Mouse (Mus musculus) embryonic facial prominence, embryonic 13.5 days (tissue): ENCODE data around the gene Mrps36. TPM values are rescaled to one million over a fixed set of nuclear protein-coding genes. Genes with fewer than 3 reads are reported as not detected.
A peak's percentile ranks its signal among the peaks of the same experiment; 100 is the strongest.
"Not testable (repeated sequence)": the region's sequence is repeated elsewhere in the genome, so short reads cannot be mapped to it uniquely, and the experiment has no call there.

Source experiments
- ATAC-seq: fragments of 200-750 bp; cut with Nextera tagmentation; 2 replicates; pipeline ENCODE4 v1.8.0; 2017; ENCODE audit warnings: low read depth; ENCODE audit not compliant: insufficient number of reproducible peaks, insufficient read depth, low FRiP score, low TSS enrichment
- H3K27ac ChIP-seq: fragments of 300-500 bp; sonication (generic); 2 replicates; pipeline ENCODE4 v1.5.1; 2015; ENCODE audit warnings: moderate library complexity, mild to moderate bottlenecking, inconsistent platforms
- H3K27me3 ChIP-seq: fragments of 300-500 bp; sonication (generic); 2 replicates; pipeline ENCODE4 v1.6.1; 2015; ENCODE audit warnings: mild to moderate bottlenecking, inconsistent platforms
- H3K36me3 ChIP-seq: fragments of 300-500 bp; sonication (generic); 2 replicates; pipeline ENCODE4 v1.6.1; 2015; ENCODE audit warnings: mild to moderate bottlenecking, inconsistent platforms
- H3K4me1 ChIP-seq: fragments of 300-500 bp; sonication (generic); 2 replicates; pipeline ENCODE4 v1.6.1; 2015; ENCODE audit warnings: inconsistent platforms
- H3K4me2 ChIP-seq: fragments of 300-500 bp; sonication (generic); 2 replicates; pipeline ENCODE4 v1.6.1; 2015; ENCODE audit warnings: moderate library complexity, mild to moderate bottlenecking, inconsistent platforms
- H3K4me3 ChIP-seq: fragments of 300-500 bp; sonication (generic); 2 replicates; pipeline ENCODE4 v1.5.1; 2015; ENCODE audit warnings: mild to moderate bottlenecking, inconsistent platforms
- H3K9ac ChIP-seq: fragments of 300-500 bp; sonication (generic); 2 replicates; pipeline ENCODE4 v1.6.1; 2015; ENCODE audit warnings: mild to moderate bottlenecking, inconsistent platforms
- H3K9me3 ChIP-seq: fragments of 300-500 bp; sonication (generic); 2 replicates; pipeline ENCODE4 v1.6.1; 2016; ENCODE audit warnings: inconsistent platforms
- WGBS: fragments of 180-500 bp; shearing (Covaris S2); methylation state at CpG from one replicate; pipeline ENCODE4 v1.1.7; 2015; ENCODE audit warnings: mixed read lengths; 5-methylcytosine and 5-hydroxymethylcytosine counted together
- polyA plus RNA-seq: library from polyadenylated mRNA; unstranded; fragments of >200 nt; fragmentation: Nextera tagmentation; extraction: Ambion mirVana; gene quantifications from 2 replicates; pipeline ENCODE4 v1.2.1, GENCODE M21; 2015

The Mrps36 gene
- polyA plus RNA-seq, 1 experiment from 2014 or later: 141 TPM

- peak; percentile 94 for ATAC-seq
- Histone ChIP-seq H3K36me3 (peaks cover 28% of the 10 kb centered on the region), H3K4me2 (peak within 1 kb of the TSS; percentile 68), H3K27ac (peak within 1 kb of the TSS; percentile 94), H3K9me3 (no peaks in the 10 kb centered on the region), H3K4me3 (peak within 1 kb of the TSS; percentile 93), H3K9ac (peak within 1 kb of the TSS; percentile 94), H3K4me1 (peaks cover 9% of the 10 kb centered on the region), H3K27me3 (no peaks in the 10 kb centered on the region)
- WGBS: 0% methylated on average over 19 of the region's 19 CpGs
Observed at GRCm38 (mm10) chr13:100730861-100731176, 13.6 kb downstream of the Mrps36 start, which contains the start of gene Cdk7. Cdk7 (minus strand) TSS chr13:100730939.

- WGBS: under 1% methylated on average over 30 of the region's 30 CpGs
- peaks cover 9% of the 10 kb centered on the region for H3K4me1 ChIP-seq
- H3K9ac ChIP-seq: peak overlapping the region; percentile 94
- no peaks in the 10 kb centered on the region for H3K27me3 ChIP-seq
- peak overlapping the region; percentile 94 for H3K27ac ChIP-seq
- ATAC-seq: no peak
- peak overlapping the region; percentile 68 for H3K4me2 ChIP-seq
- H3K4me3 ChIP-seq: peak overlapping the region; percentile 93
- peaks cover 28% of the 10 kb centered on the region for H3K36me3 ChIP-seq
- H3K9me3 ChIP-seq: no peaks in the 10 kb centered on the region
Observed at GRCm38 (mm10) chr13:100730153-100730860, 14.2 kb downstream of the Mrps36 start.

GRCm38 (mm10) chr13:100728530-100728929 is 15.9 kb downstream of the Mrps36 start:
- H3K27me3 ChIP-seq, H3K4me1 ChIP-seq, H3K4me3 ChIP-seq, ATAC-seq, H3K27ac ChIP-seq, H3K9ac ChIP-seq, H3K4me2 ChIP-seq, H3K9me3 ChIP-seq: not testable (repeated sequence)
- 90% methylated on average over 4 of the region's 4 CpGs for WGBS
- peaks cover 33% of the 10 kb centered on the region for H3K36me3 ChIP-seq

DNA sequence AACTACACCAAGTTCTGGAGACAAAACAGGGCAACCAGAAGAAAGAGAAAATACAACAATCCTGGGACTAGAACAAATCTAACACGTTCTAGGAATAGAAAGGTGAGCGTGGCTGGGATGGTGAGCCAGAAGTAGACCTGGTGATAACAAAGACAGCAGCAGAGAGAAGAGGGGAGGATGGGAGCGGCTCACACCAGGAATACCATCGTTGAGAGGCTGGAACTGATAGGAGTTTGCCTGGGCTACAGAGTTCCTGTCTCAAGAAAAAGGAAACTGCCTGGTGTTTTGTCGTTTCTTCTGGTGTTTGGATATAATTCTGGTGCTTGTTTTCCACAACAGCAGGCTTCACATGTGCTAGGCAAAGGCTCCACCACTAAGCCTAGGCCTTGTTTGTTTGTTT is 16.4 kb downstream of the Mrps36 start:
- ATAC-seq: no peak
- peaks cover 34% of the 10 kb centered on the region for H3K36me3 ChIP-seq

DNA sequence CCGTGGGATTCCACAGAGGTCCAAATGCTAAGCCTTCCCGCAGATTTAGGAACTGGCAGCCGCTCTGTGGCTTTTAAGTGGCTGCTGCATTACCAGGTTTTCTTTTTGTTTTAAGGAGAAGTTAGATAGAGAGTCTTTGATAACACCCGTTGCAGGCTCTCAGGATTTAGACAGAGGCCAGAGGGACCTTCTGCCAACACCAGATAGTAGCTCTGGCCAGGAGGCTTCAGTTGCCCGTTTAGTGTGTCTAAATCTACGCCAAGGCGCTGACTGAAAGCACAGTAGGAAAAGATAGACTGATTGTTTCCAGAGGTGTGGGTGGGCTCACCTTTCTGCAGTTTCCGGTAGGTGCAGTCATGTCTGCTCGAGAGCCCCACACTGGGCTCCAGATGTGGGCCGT is 19.3 kb downstream of the Mrps36 start:
- ATAC-seq: no peak
- Histone ChIP-seq H3K4me2 (no peak overlapping the region), H3K36me3 (peaks cover 57% of the 10 kb centered on the region)

More for the DNA sequence above, 16.4 kb downstream of the Mrps36 start:
- Histone ChIP-seq H3K9ac (no peak overlapping the region), H3K4me2 (no peak overlapping the region), H3K4me3 (no peak overlapping the region), H3K27me3 (no peaks in the 10 kb centered on the region), H3K9me3 (no peaks in the 10 kb centered on the region), H3K27ac (no peak overlapping the region), H3K4me1 (peaks cover 9% of the 10 kb centered on the region)
- WGBS: 92% methylated on average over 5 of the region's 5 CpGs

GRCm38 (mm10) chr13:100724051-100724754 is 20.3 kb downstream of the Mrps36 start:
- no peak for ATAC-seq
- H3K9ac ChIP-seq: no peak overlapping the region
- H3K9me3 ChIP-seq: no peaks in the 10 kb centered on the region
- H3K4me1 ChIP-seq: peaks cover 5% of the 10 kb centered on the region
- peaks cover 65% of the 10 kb centered on the region for H3K36me3 ChIP-seq
- H3K4me3 ChIP-seq: no peak overlapping the region
- H3K27ac ChIP-seq: no peak overlapping the region
- H3K27me3 ChIP-seq: no peaks in the 10 kb centered on the region
- no peak overlapping the region for H3K4me2 ChIP-seq
- WGBS: 80% methylated on average over 7 of the region's 7 CpGs

More for the DNA sequence above, 19.3 kb downstream of the Mrps36 start:
- Histone ChIP-seq H3K4me3 (no peak overlapping the region), H3K9me3 (no peaks in the 10 kb centered on the region), H3K9ac (no peak overlapping the region), H3K27me3 (no peaks in the 10 kb centered on the region), H3K27ac (no peak overlapping the region), H3K4me1 (peaks cover 9% of the 10 kb centered on the region)
- 88% methylated on average over 10 of the region's 10 CpGs for WGBS

GRCm38 (mm10) chr13:100721656-100722055 is 22.8 kb downstream of the Mrps36 start:
- no peak overlapping the region for H3K4me3 ChIP-seq
- no peak overlapping the region for H3K27ac ChIP-seq
- 90% methylated on average over 5 of the region's 5 CpGs for WGBS
- H3K36me3 ChIP-seq: peaks cover 66% of the 10 kb centered on the region
- no peak overlapping the region for H3K9ac ChIP-seq
- ATAC-seq: no peak
- no peaks in the 10 kb centered on the region for H3K9me3 ChIP-seq
- H3K27me3 ChIP-seq: no peaks in the 10 kb centered on the region
- no peak overlapping the region for H3K4me2 ChIP-seq
- H3K4me1 ChIP-seq: no peaks in the 10 kb centered on the region

GRCm38 (mm10) chr13:100715467-100715866 is 29.0 kb downstream of the Mrps36 start:
- ATAC-seq: no peak
- no peak overlapping the region for H3K4me2 ChIP-seq
- 92% methylated on average over 6 of the region's 6 CpGs for WGBS

GRCm38 (mm10) chr13:100706206-100706605 is 38.3 kb downstream of the Mrps36 start:
- no peak overlapping the region for H3K4me2 ChIP-seq
- WGBS: 95% methylated on average over 7 of the region's 7 CpGs

More at GRCm38 (mm10) chr13:100715467-100715866, 29.0 kb downstream of the Mrps36 start:
- H3K36me3 ChIP-seq: peaks cover 84% of the 10 kb centered on the region
- H3K9me3 ChIP-seq: no peaks in the 10 kb centered on the region
- H3K4me1 ChIP-seq: no peaks in the 10 kb centered on the region
- H3K4me3 ChIP-seq: no peak overlapping the region
- H3K27me3 ChIP-seq: no peaks in the 10 kb centered on the region
- H3K27ac ChIP-seq: no peak overlapping the region
- no peak overlapping the region for H3K9ac ChIP-seq

DNA sequence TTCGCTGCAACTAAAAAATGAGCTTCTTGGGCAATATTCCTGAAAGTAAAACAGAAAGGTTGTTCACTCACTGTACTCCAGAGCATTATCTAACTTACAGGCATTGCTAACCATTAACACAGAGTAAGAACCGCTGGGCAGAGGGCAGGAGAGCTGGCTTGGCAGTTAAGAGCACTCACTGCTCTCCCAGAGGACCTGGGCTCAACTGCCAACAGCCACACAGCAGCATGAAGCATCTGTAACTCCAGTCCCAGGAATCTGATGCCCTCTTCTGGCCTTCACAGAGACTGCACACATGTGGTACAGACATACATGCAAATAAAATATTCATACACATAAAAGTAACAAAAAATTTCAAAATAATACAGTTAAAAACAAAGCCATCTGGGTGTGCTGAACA is 41.0 kb downstream of the Mrps36 start:
- WGBS: 98% methylated on average over 2 of the region's 2 CpGs
- ATAC-seq: no peak
- Histone ChIP-seq H3K4me2 (no peak overlapping the region), H3K4me1 (no peaks in the 10 kb centered on the region), H3K27ac (no peak overlapping the region), H3K4me3 (no peak overlapping the region), H3K27me3 (no peaks in the 10 kb centered on the region), H3K9ac (no peak overlapping the region), H3K36me3 (peaks cover 90% of the 10 kb centered on the region), H3K9me3 (no peaks in the 10 kb centered on the region)

More at GRCm38 (mm10) chr13:100706206-100706605, 38.3 kb downstream of the Mrps36 start:
- Histone ChIP-seq H3K4me3 (no peak overlapping the region), H3K27me3 (no peaks in the 10 kb centered on the region), H3K36me3 (peaks cover 92% of the 10 kb centered on the region), H3K9ac (no peak overlapping the region), H3K9me3 (no peaks in the 10 kb centered on the region), H3K27ac (no peak overlapping the region), H3K4me1 (no peaks in the 10 kb centered on the region)
- ATAC-seq: no peak

DNA sequence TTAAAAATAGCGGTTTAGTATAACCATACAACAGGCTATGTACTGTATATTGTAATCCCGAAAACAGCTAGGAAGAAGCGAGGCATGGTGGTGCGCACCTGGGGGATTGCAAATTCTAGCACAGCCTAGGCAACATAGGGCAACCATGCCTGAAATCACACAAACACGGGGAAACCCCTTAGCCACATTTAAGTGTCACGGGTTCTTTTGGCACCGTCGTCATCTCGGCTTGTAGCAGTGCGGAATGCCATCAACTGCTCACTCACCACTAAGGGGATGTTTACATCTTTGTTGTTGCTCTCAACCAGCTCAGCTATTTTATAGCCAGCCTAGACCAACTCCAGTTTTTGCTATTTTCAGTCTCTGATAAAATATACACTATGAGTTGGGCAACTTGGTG is 45.6 kb downstream of the Mrps36 start:
- H3K36me3 ChIP-seq: peaks cover 79% of the 10 kb centered on the region
- no peak for ATAC-seq
- H3K4me2 ChIP-seq: no peak overlapping the region
- no peak overlapping the region for H3K27ac ChIP-seq
- no peak overlapping the region for H3K4me3 ChIP-seq
- no peak overlapping the region for H3K9ac ChIP-seq
- no peaks in the 10 kb centered on the region for H3K4me1 ChIP-seq
- no peaks in the 10 kb centered on the region for H3K9me3 ChIP-seq
- no peaks in the 10 kb centered on the region for H3K27me3 ChIP-seq
- WGBS: 96% methylated on average over 10 of the region's 10 CpGs

DNA sequence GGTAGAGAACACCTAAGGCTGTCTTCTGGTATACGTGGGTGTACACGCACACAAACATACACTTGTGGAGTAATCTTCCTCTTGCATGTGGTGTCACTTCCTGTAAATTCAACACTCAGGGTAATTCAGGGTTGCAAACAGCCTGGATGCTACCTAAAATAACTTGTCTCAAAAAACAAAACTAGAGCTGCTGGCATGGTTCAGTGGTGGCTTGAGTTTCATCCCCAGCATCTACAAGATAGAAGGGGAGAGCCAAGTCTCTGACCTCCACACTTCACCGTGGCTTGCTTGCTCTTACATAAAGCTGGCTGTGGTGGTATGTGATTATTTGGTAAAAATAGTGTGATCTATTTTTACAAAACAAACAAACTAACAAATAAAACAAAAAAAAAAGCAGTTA is 46.9 kb downstream of the Mrps36 start:
- H3K27me3 ChIP-seq: no peaks in the 10 kb centered on the region
- ATAC-seq: no peak

More for the DNA sequence above, 46.9 kb downstream of the Mrps36 start:
- Histone ChIP-seq H3K9ac (no peak overlapping the region), H3K4me2 (no peak overlapping the region), H3K4me3 (no peak overlapping the region), H3K4me1 (no peaks in the 10 kb centered on the region), H3K27ac (no peak overlapping the region), H3K9me3 (no peaks in the 10 kb centered on the region), H3K36me3 (peaks cover 66% of the 10 kb centered on the region)
- WGBS: 90% methylated on average over 3 of the region's 3 CpGs
